Mouse (Mus musculus): Measurements from ENCODE around the gene Kif5a.

Kif5a gene

DNA sequence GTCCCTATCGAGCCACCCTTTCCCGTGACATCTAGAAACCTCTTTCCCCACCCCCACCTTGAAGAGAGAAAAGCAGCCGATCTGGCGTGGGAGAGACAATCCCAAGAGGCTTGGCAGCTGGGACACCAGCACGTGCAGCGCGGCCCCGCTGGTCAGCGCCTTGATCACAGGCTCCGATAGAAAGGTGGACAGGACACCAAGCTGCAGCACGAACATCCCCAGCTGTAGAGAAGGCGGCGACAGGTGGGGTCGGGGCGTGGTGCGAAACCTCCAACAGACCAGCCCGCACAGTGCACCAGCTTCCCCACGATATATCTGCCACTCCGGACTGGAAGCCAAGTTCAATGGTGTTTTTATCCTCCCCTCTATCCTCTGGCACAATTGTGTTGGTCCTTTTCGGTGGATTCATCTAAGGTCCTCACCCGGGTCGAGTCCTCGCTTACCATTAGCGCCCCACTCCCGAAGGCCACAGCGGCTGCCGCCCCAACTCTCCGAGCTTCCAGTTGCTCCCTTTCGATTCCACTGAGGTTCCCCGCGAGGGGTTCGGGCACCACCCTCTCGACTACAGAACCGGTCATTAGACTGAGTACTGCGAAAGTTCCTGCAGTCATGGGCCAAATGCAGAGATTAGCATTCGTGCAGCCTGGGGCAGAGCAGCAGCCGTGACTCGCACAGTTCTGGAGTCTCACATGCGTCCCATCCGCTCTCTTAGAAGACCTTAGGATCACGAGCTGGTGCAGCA lies 84.7 kb downstream of the Kif5a start:
- DNase-seq (ENCODE audit: extremely low read depth, insufficient read length, low spot score), result no peak

DNA sequence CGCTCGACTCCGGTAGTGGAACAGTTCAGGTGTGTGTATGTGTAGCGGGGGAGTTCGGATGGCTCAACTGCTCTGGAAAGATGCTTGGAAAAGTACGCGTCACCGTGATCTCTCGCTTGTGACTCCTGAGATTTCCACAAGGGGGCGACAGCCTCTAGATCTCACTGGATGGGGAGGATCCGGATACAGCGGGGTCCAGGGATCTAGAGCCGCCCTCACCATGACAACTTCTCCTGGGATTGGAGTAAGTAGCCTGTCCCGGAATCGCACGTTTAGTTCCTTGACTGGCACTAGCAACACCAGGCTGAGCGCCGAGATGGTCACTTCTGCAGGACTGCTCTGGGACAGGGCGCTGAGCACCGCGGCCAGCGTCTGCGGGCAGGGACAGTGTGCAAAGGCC lies 85.4 kb downstream of the Kif5a start:
- no peak for DNase-seq (ENCODE audit: extremely low read depth, insufficient read length, low spot score)

DNA sequence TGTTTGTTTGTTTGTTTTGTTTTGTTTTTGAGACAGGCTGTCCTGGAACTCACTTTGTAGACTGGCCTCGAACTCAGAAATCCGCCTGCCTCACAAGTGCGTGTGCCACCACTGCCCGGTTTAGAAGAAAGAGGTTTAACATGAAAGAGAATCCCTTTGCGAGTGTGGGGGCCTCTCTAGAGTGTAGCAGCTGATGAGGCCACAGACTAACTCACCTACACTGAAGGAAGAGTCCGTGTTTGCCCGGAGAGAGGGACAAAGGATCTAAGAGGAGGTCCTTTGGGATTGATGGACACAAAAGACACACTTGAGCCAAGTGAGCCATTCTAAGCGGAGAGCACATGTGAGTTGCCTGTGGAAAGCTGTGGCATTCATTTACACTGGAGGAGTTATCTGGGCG lies 85.9 kb downstream of the Kif5a start:
- DNase-seq (ENCODE audit: extremely low read depth, insufficient read length, low spot score), result no peak

DNA sequence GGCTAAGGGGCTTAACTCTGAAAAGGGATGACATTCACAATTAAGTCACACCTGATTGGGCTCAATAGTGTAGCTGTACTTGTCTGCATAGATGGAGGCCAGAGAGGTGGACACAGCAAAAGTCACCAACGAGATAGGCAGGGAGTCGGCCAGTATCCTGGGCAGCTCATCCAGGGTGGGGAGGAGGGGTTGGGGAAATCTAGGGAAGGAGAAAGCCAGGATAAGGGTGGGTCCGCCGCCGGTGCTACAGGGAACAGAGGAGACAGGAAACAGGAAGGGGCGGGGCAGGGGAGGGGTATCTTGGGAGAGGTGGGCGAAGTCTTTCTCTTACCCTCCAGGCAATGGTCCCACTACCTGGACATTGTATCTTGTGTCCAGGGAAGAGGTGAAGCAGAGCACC lies 86.4 kb downstream of the Kif5a start:
- DNase-seq (ENCODE audit: extremely low read depth, insufficient read length, low spot score), result no peak

DNA sequence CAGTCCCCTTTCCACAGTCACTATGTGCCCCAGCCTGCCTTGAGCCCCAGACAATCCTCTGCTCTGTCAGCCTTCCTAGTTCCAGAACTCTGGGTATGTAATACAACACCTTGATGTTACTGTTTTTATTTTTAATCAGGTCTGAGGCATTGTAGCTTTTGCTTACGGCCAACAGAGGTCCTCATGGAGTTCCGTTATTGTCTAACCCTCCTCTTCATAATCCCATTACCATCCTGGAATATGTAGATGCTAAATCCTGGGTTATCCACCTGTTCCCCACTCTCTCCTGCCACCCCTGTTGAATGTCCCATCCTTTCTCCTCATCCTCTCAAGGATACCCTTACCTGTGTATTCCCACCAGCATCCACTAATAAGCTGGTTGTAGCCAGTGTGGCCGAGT lies 86.9 kb downstream of the Kif5a start:
- DNase-seq (ENCODE audit: extremely low read depth, insufficient read length, low spot score), result no peak

Data from 3134 (cell line).